Comparison of ENCODE assay signal across 28 mouse cellular contexts in genomic region chr12:92818610-92819009, GRCm38 (mm10).
DNase-seq lines count a peak whose midpoint lies in the region; ATAC-seq and TF ChIP-seq lines count a peak whose summit lies in the region.
"Had no signal": no experiment of that assay in that cellular context is flagged by ENCODE, and none has a peak within 500 bp of the region (broad histone marks: within the 10 kb centered on the region; RNA-seq: fewer than 3 reads in every experiment).

No protein-coding gene starts in this region.

- H3K9me3 ChIP-seq in hindbrain, embryonic 12.5 days (replicated peaks) = no peaks in the 10 kb centered on the region
- no peaks in the 10 kb centered on the region for H3K9me3 ChIP-seq in hindbrain, embryonic 14.5 days (ENCODE audit: control insufficient read depth, low read length)
- no peaks in the 10 kb centered on the region for H3K9me3 ChIP-seq in kidney, embryonic 16.5 days (ENCODE audit: low read length)
- H3K9me3 ChIP-seq: embryonic facial prominence, embryonic 13.5 days; embryonic facial prominence, embryonic 15.5 days; forebrain, embryonic 10.5 days; forebrain, embryonic 12.5 days had no signal

- no peak for TF ChIP-seq POLR2A in thymus, adult 2 months (IDR thresholded peaks at IDR 0.05; ENCODE audit: control insufficient read depth, extremely low read depth, insufficient read depth, low read length, poor library complexity)

- H3K27me3 ChIP-seq in hindbrain, embryonic 12.5 days = no peaks in the 10 kb centered on the region
- no peaks in the 10 kb centered on the region for H3K27me3 ChIP-seq in hindbrain, embryonic 14.5 days (ENCODE audit: control insufficient read depth, insufficient read depth, low read length)
- no peaks in the 10 kb centered on the region for H3K27me3 ChIP-seq in kidney, embryonic 16.5 days (ENCODE audit: insufficient read depth, low read length)
- H3K27me3 ChIP-seq in thymus, adult 2 months (ENCODE audit: control insufficient read depth, insufficient read depth, low read length) = no peaks in the 10 kb centered on the region
- H3K27me3 ChIP-seq: CH12.LX; embryonic facial prominence, embryonic 13.5 days; embryonic facial prominence, embryonic 15.5 days; forebrain, embryonic 12.5 days; Patski had no signal

- H3K4me2 ChIP-seq in hindbrain, embryonic 12.5 days (replicated peaks) = no peak overlapping the region
- H3K4me2 ChIP-seq in hindbrain, embryonic 14.5 days (replicated peaks) = no peak overlapping the region
- no peak overlapping the region for H3K4me2 ChIP-seq in kidney, embryonic 16.5 days (replicated peaks; ENCODE audit: low read depth, low read length)
- H3K4me2 ChIP-seq: embryonic facial prominence, embryonic 13.5 days; embryonic facial prominence, embryonic 15.5 days; forebrain, embryonic 12.5 days had no signal

- no peak overlapping the region for H3K27ac ChIP-seq in hindbrain, embryonic 12.5 days
- H3K27ac ChIP-seq in hindbrain, embryonic 14.5 days = no peak overlapping the region
- H3K27ac ChIP-seq in kidney, embryonic 16.5 days (ENCODE audit: low read length) = no peak overlapping the region
- H3K27ac ChIP-seq in thymus, adult 2 months (ENCODE audit: control insufficient read depth, insufficient read depth, low read length) = no peak overlapping the region
- H3K27ac ChIP-seq: embryonic facial prominence, embryonic 13.5 days; embryonic facial prominence, embryonic 15.5 days; forebrain, embryonic 10.5 days; forebrain, embryonic 12.5 days had no signal

- no peak for TF ChIP-seq CTCF in thymus, adult 2 months (IDR thresholded peaks at IDR 0.05; ENCODE audit: borderline replicate concordance, control insufficient read depth, extremely low read depth, insufficient read depth, low read length, poor library complexity)

- 0 out of 2 replicates have a peak, but pooled peaks have one; percentile 8 for ATAC-seq in hindbrain, embryonic 12.5 days (ENCODE audit: low FRiP score)
- ATAC-seq in hindbrain, embryonic 14.5 days (ENCODE audit: low FRiP score) = no peak
- ATAC-seq in kidney, embryonic 16.5 days (ENCODE audit: low FRiP score, low TSS enrichment) = 0 out of 2 replicates have a peak, but pooled peaks have one; percentile 51
- ATAC-seq: activated CD4-positive, CD25-positive, alpha-beta regulatory T cell, adult 4 months; CD4-positive, CD25-positive, alpha-beta regulatory T cell, adult 4 months; forebrain, embryonic 14.5 days; Patski had no signal

- no peaks in the 10 kb centered on the region for H3K4me1 ChIP-seq in hindbrain, embryonic 12.5 days
- no peaks in the 10 kb centered on the region for H3K4me1 ChIP-seq in hindbrain, embryonic 14.5 days (replicated peaks; ENCODE audit: control insufficient read depth, insufficient read depth, low read length)
- H3K4me1 ChIP-seq in kidney, embryonic 16.5 days (ENCODE audit: insufficient read depth, low read length) = no peaks in the 10 kb centered on the region
- no peaks in the 10 kb centered on the region for H3K4me1 ChIP-seq in thymus, adult 2 months (replicated peaks; ENCODE audit: control insufficient read depth, insufficient read depth, low read length)
- H3K4me1 ChIP-seq: embryonic facial prominence, embryonic 13.5 days; embryonic facial prominence, embryonic 15.5 days; forebrain, embryonic 10.5 days; forebrain, embryonic 12.5 days had no signal

- no peaks in the 10 kb centered on the region for H3K36me3 ChIP-seq in hindbrain, embryonic 12.5 days
- no peaks in the 10 kb centered on the region for H3K36me3 ChIP-seq in hindbrain, embryonic 14.5 days (replicated peaks; ENCODE audit: control insufficient read depth, insufficient read depth)
- H3K36me3 ChIP-seq in kidney, embryonic 16.5 days (ENCODE audit: insufficient read depth, low read length) = no peaks in the 10 kb centered on the region
- no peaks in the 10 kb centered on the region for H3K36me3 ChIP-seq in thymus, adult 2 months (ENCODE audit: control insufficient read depth, insufficient read depth, low read length)
- H3K36me3 ChIP-seq: embryonic facial prominence, embryonic 13.5 days; embryonic facial prominence, embryonic 15.5 days; forebrain, embryonic 10.5 days; forebrain, embryonic 12.5 days; G1E had no signal

- H3K4me3 ChIP-seq in hindbrain, embryonic 12.5 days = no peak overlapping the region
- H3K4me3 ChIP-seq in hindbrain, embryonic 14.5 days (replicated peaks; ENCODE audit: low read length) = no peak overlapping the region
- H3K4me3 ChIP-seq in kidney, embryonic 16.5 days (ENCODE audit: low read length) = no peak overlapping the region
- H3K4me3 ChIP-seq in thymus, adult 2 months (ENCODE audit: control insufficient read depth, insufficient read depth, low read length) = no peak overlapping the region
- H3K4me3 ChIP-seq: embryonic facial prominence, embryonic 13.5 days; embryonic facial prominence, embryonic 15.5 days; erythroblast, embryonic 14.5 days; forebrain, embryonic 10.5 days; forebrain, embryonic 12.5 days had no signal

- DNase-seq in hindbrain, embryonic 14.5 days (ENCODE audit: low spot score) = no peak
- DNase-seq in kidney, postnatal 36 days = no peak
- DNase-seq in retina, postnatal 1 day = peak; percentile 31
- DNase-seq in retina, embryonic 14.5 days (ENCODE audit: low spot score) = no peak
- DNase-seq in thymus, adult 2 months = no peak
- DNase-seq: adrenal gland, adult 8-10 months; adrenal gland, postnatal 14 days; adrenal gland, postnatal 36 days; B cell, adult 2 months; cerebellum, adult 18-20 months; cerebellum, adult 8-10 months; cerebellum, adult 9-11 months; cerebellum, postnatal 14 days; cerebellum, postnatal 36 days; embryo, embryonic 11 days had no signal

- 72% methylated on average over 3 of the region's 3 CpGs for WGBS in hindbrain, embryonic 12.5 days
- 64% methylated on average over 3 of the region's 3 CpGs for WGBS in hindbrain, embryonic 14.5 days
- 25% methylated on average over 3 of the region's 3 CpGs for WGBS in kidney, embryonic 16.5 days
- WGBS in thymus, adult 2 months = 84% methylated on average over 3 of the region's 3 CpGs

- H3K9ac ChIP-seq in hindbrain, embryonic 12.5 days = no peak overlapping the region
- H3K9ac ChIP-seq in hindbrain, embryonic 14.5 days = no peak overlapping the region
- no peak overlapping the region for H3K9ac ChIP-seq in kidney, embryonic 16.5 days (replicated peaks; ENCODE audit: low read length)
- H3K9ac ChIP-seq: embryonic facial prominence, embryonic 13.5 days; embryonic facial prominence, embryonic 15.5 days; forebrain, embryonic 12.5 days had no signal
